Mouse (Mus musculus): ENCODE measurements at regions not wholly inside any gene's neighbourhood (a gene's known extent, or its start where the extent isn't known, plus 50 kb on each side); places are given as distances from the start of the nearest gene placed in this dataset.

DNA sequence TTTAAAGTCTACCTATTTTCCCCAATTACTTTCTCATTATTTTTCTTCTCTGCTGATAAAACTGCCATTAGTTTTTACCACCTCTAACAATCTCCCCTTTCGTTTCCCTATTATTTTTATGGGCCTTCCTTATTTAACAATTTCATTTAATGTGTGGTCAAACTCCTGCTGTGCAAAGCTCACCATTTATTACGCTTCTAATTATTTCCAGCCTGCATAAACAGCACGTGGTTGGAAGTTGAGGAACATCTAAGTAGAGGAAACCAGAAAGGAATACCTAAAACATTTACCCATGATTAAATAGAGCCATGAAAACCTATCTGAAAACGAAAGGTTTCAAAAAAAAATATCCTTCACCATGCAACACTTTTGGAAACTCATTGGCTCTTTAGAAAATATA is 202.3 kb downstream of the 1700017N19Rik start:
- Histone ChIP-seq H3K4me3 (ENCODE audit: control insufficient read depth, insufficient read depth, low read length) (no peak overlapping the region), H3K4me1 (replicated peaks; ENCODE audit: control insufficient read depth, insufficient read depth, low read length) (no peaks in the 10 kb centered on the region), H3K27me3 (ENCODE audit: control insufficient read depth, insufficient read depth, low read length) (no peaks in the 10 kb centered on the region), H3K27ac (ENCODE audit: control insufficient read depth, insufficient read depth, low read length) (no peak overlapping the region), H3K36me3 (ENCODE audit: control insufficient read depth, insufficient read depth, low read length) (no peaks in the 10 kb centered on the region)
- WGBS = 81% methylated on average over 4 of the region's 4 CpGs
- no peak for DNase-seq
- TF ChIP-seq POLR2A (IDR thresholded peaks at IDR 0.05; ENCODE audit: control insufficient read depth, extremely low read depth, insufficient read depth, low read length, poor library complexity) = no peak

- Histone ChIP-seq H3K27ac (ENCODE audit: control insufficient read depth, insufficient read depth, low read length) (no peak overlapping the region), H3K4me1 (replicated peaks; ENCODE audit: control insufficient read depth, insufficient read depth, low read length) (no peaks in the 10 kb centered on the region), H3K4me3 (ENCODE audit: control insufficient read depth, insufficient read depth, low read length) (no peak overlapping the region), H3K36me3 (ENCODE audit: control insufficient read depth, insufficient read depth, low read length) (no peaks in the 10 kb centered on the region), H3K27me3 (ENCODE audit: control insufficient read depth, insufficient read depth, low read length) (no peaks in the 10 kb centered on the region)
- DNase-seq = no peak
- WGBS = 83% methylated on average over 6 of the region's 6 CpGs
- TF ChIP-seq CTCF (IDR thresholded peaks at IDR 0.05; ENCODE audit: borderline replicate concordance, control insufficient read depth, extremely low read depth, insufficient read depth, low read length, poor library complexity) (no peak), POLR2A (IDR thresholded peaks at IDR 0.05; ENCODE audit: control insufficient read depth, extremely low read depth, insufficient read depth, low read length, poor library complexity) (no peak)
Observed at GRCm38 (mm10) chr10:100795215-100795972, 205.1 kb downstream of the 1700017N19Rik start.

DNA sequence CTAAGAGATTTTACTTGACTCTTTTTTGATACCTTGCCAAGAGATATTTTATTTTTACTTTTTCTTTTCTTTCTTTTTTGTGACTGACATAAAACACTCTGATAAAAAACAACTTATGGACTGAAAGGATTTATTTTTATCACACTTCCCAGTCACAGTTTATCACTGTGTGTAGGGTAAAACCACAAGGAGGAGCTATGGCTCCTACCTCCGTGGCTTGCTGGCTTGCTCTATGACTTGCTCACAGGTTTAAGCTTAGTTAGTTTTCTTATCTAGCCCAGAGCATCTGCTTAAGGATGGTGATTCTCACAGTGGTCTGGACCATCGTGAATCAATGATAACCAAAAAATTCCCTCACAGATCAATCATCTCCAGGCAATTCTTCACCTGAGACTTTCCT is 221.4 kb downstream of the 1700017N19Rik start:
- Histone ChIP-seq H3K4me1 (replicated peaks; ENCODE audit: control insufficient read depth, insufficient read depth, low read length) (no peaks in the 10 kb centered on the region), H3K27ac (ENCODE audit: control insufficient read depth, insufficient read depth, low read length) (no peak overlapping the region), H3K4me3 (ENCODE audit: control insufficient read depth, insufficient read depth, low read length) (no peak overlapping the region), H3K27me3 (ENCODE audit: control insufficient read depth, insufficient read depth, low read length) (no peaks in the 10 kb centered on the region), H3K36me3 (ENCODE audit: control insufficient read depth, insufficient read depth, low read length) (no peaks in the 10 kb centered on the region)
- no peak for DNase-seq
- TF ChIP-seq POLR2A (IDR thresholded peaks at IDR 0.05; ENCODE audit: control insufficient read depth, extremely low read depth, insufficient read depth, low read length, poor library complexity) (no peak), CTCF (IDR thresholded peaks at IDR 0.05; ENCODE audit: borderline replicate concordance, control insufficient read depth, extremely low read depth, insufficient read depth, low read length, poor library complexity) (no peak)
- 11% methylated on average over 2 of the region's 2 CpGs for WGBS

GRCm38 (mm10) chr10:100834794-100835193 is 244.5 kb downstream of the 1700017N19Rik start:
- H3K36me3 ChIP-seq (ENCODE audit: control insufficient read depth, insufficient read depth, low read length) = no peaks in the 10 kb centered on the region
- no peaks in the 10 kb centered on the region for H3K4me1 ChIP-seq (replicated peaks; ENCODE audit: control insufficient read depth, insufficient read depth, low read length)
- H3K27ac ChIP-seq (ENCODE audit: control insufficient read depth, insufficient read depth, low read length) = no peak overlapping the region
- H3K27me3 ChIP-seq (ENCODE audit: control insufficient read depth, insufficient read depth, low read length) = no peaks in the 10 kb centered on the region
- DNase-seq = no peak
- no peak for TF ChIP-seq POLR2A (IDR thresholded peaks at IDR 0.05; ENCODE audit: control insufficient read depth, extremely low read depth, insufficient read depth, low read length, poor library complexity)
- no peak for TF ChIP-seq CTCF (IDR thresholded peaks at IDR 0.05; ENCODE audit: borderline replicate concordance, control insufficient read depth, extremely low read depth, insufficient read depth, low read length, poor library complexity)
- no peak overlapping the region for H3K4me3 ChIP-seq (ENCODE audit: control insufficient read depth, insufficient read depth, low read length)
- 60% methylated on average over 4 of the region's 4 CpGs for WGBS

GRCm38 (mm10) chr10:100853213-100853612 is 262.9 kb downstream of the 1700017N19Rik start:
- no peaks in the 10 kb centered on the region for H3K4me1 ChIP-seq (replicated peaks; ENCODE audit: control insufficient read depth, insufficient read depth, low read length)
- no peaks in the 10 kb centered on the region for H3K36me3 ChIP-seq (ENCODE audit: control insufficient read depth, insufficient read depth, low read length)
- H3K27ac ChIP-seq (ENCODE audit: control insufficient read depth, insufficient read depth, low read length) = no peak overlapping the region
- no peak for DNase-seq
- TF ChIP-seq POLR2A (IDR thresholded peaks at IDR 0.05; ENCODE audit: control insufficient read depth, extremely low read depth, insufficient read depth, low read length, poor library complexity) (no peak), CTCF (IDR thresholded peaks at IDR 0.05; ENCODE audit: borderline replicate concordance, control insufficient read depth, extremely low read depth, insufficient read depth, low read length, poor library complexity) (no peak)
- no peaks in the 10 kb centered on the region for H3K27me3 ChIP-seq (ENCODE audit: control insufficient read depth, insufficient read depth, low read length)
- no peak overlapping the region for H3K4me3 ChIP-seq (ENCODE audit: control insufficient read depth, insufficient read depth, low read length)

GRCm38 (mm10) chr10:100856509-100856908 is 266.2 kb downstream of the 1700017N19Rik start:
- no peaks in the 10 kb centered on the region for H3K4me1 ChIP-seq (replicated peaks; ENCODE audit: control insufficient read depth, insufficient read depth, low read length)
- WGBS = 93% methylated on average over 3 of the region's 3 CpGs
- no peak overlapping the region for H3K4me3 ChIP-seq (ENCODE audit: control insufficient read depth, insufficient read depth, low read length)
- DNase-seq = no peak
- no peak overlapping the region for H3K27ac ChIP-seq (ENCODE audit: control insufficient read depth, insufficient read depth, low read length)
- no peaks in the 10 kb centered on the region for H3K27me3 ChIP-seq (ENCODE audit: control insufficient read depth, insufficient read depth, low read length)
- TF ChIP-seq CTCF (IDR thresholded peaks at IDR 0.05; ENCODE audit: borderline replicate concordance, control insufficient read depth, extremely low read depth, insufficient read depth, low read length, poor library complexity) (no peak), POLR2A (IDR thresholded peaks at IDR 0.05; ENCODE audit: control insufficient read depth, extremely low read depth, insufficient read depth, low read length, poor library complexity) (no peak)
- no peaks in the 10 kb centered on the region for H3K36me3 ChIP-seq (ENCODE audit: control insufficient read depth, insufficient read depth, low read length)
